Mouse (Mus musculus) right cerebral cortex, postnatal 36 days (tissue): ENCODE results near the gene Rnf151.
"Not testable (repeated sequence)": the region's sequence is repeated elsewhere in the genome, so short reads cannot be mapped to it uniquely, and the experiment has no call there.

ENCODE experiments used
- DNase-seq, 2 experiments: peaks; one replicate each; pipeline ENCODE4 v3.0.0; 2022; ENCODE audit warnings: low spot score in 2 of 2, mixed read lengths in 1 of 2

Rnf151 gene

GRCm38 (mm10) chr17:24732233-24732935 lies 14.5 kb upstream of the Rnf151 start:
- DNase-seq: no peak

GRCm38 (mm10) chr17:24730787-24731186 lies 12.9 kb upstream of the Rnf151 start:
- DNase-seq: no peak

GRCm38 (mm10) chr17:24729067-24729466 lies 11.2 kb upstream of the Rnf151 start:
- DNase-seq: no peak

- no peak for DNase-seq
Measured at GRCm38 (mm10) chr17:24728184-24728583, 10.3 kb upstream of the Rnf151 start.

- no peak for DNase-seq
Measured at GRCm38 (mm10) chr17:24727618-24728017, 9.8 kb upstream of the Rnf151 start, which contains the start of gene Rpl3l. Gene Rpl3l, plus strand, starts transcription at chr17:24727820.

GRCm38 (mm10) chr17:24725637-24726390 lies 8.0 kb upstream of the Rnf151 start:
- DNase-seq: no peak

GRCm38 (mm10) chr17:24724184-24724583 lies 6.3 kb upstream of the Rnf151 start, which contains the start of gene Ndufb10:
Gene Ndufb10, minus strand, starts transcription at chr17:24724478.
- DNase-seq: peak; percentile 88 to 92

- no peak for DNase-seq
Measured at GRCm38 (mm10) chr17:24723881-24724180, 6.0 kb upstream of the Rnf151 start.

GRCm38 (mm10) chr17:24723122-24723880 lies 5.4 kb upstream of the Rnf151 start:
- DNase-seq: no peak

GRCm38 (mm10) chr17:24722220-24722924 lies 4.5 kb upstream of the Rnf151 start:
- DNase-seq: no peak

GRCm38 (mm10) chr17:24721383-24721955 lies 3.6 kb upstream of the Rnf151 start:
- DNase-seq: not testable (repeated sequence)

- not testable (repeated sequence) for DNase-seq
Measured at GRCm38 (mm10) chr17:24720616-24721015, 2.8 kb upstream of the Rnf151 start.

- DNase-seq: peak; percentile 99
Measured at GRCm38 (mm10) chr17:24719494-24720222, 1.8 kb upstream of the Rnf151 start.

GRCm38 (mm10) chr17:24718938-24719337 lies 1.1 kb upstream of the Rnf151 start:
- DNase-seq: not testable (repeated sequence)

GRCm38 (mm10) chr17:24716166-24716682 lies 1.6 kb downstream of the Rnf151 start:
- no peak for DNase-seq

GRCm38 (mm10) chr17:24715556-24715955 lies 2.3 kb downstream of the Rnf151 start:
- DNase-seq: no peak

GRCm38 (mm10) chr17:24708646-24709045 lies 9.2 kb downstream of the Rnf151 start:
- no peak for DNase-seq

GRCm38 (mm10) chr17:24707801-24708425 lies 9.9 kb downstream of the Rnf151 start:
- no peak for DNase-seq

- peak; percentile 93 to 95 for DNase-seq
Measured at GRCm38 (mm10) chr17:24706982-24707800, 10.7 kb downstream of the Rnf151 start, which contains the start of gene Tbl3. Gene Tbl3, minus strand, starts transcription at chr17:24707660.
